Mouse (Mus musculus): ENCODE data around the gene Ankrd33b. TPM values are rescaled to one million over a fixed set of nuclear protein-coding genes. Genes with fewer than 3 reads are reported as not detected.

Ankrd33b gene
- total RNA-seq, 1 experiment, result 3.8 TPM

DNA sequence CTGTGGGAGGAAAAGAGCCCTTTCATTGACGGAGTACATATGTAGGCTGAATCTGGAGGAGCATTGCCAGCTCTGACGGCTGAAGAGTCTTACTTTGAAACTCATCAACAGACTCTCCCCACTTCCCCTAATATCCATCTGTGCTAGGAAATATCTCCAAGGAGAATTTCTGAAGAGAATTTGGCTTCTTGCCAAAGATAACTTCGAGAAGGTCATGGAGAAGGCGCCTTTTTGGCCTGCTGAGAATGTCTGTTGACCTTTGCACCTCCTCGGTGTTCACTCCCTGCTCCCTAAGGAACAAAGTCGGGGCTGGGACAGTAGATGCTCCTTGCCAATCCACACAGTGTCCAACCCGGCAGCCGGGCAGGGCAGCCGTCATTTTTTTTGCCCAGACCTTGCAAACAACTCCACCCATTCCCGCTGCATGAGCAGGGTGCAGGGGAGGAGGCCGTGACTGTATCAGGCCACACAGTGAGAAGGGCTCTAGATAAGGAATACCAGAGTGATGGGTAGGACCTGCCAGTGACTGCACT lies 14.5 kb upstream of the Ankrd33b start:
- in situ Hi-C loops (cut with MboI; ENCODE audit: low sequenced_read_pairs in 2 of 2, unreplicated experiment in 2 of 2), result no loop called here
- no peak for TF ChIP-seq ZNF384 (IDR thresholded peaks at IDR 0.05; ENCODE audit: low read depth, low read length)
- TF ChIP-seq HCFC1 (IDR thresholded peaks at IDR 0.05; ENCODE audit: borderline replicate concordance, insufficient read depth, low read length), result no peak
- TF ChIP-seq CHD2 (IDR thresholded peaks at IDR 0.05; ENCODE audit: low read depth, low read length), result no peak
- no peak for TF ChIP-seq ZC3H11A (IDR thresholded peaks at IDR 0.05; ENCODE audit: borderline replicate concordance, low read depth, low read length)
- no peak for TF ChIP-seq MAFK (IDR thresholded peaks at IDR 0.05; ENCODE audit: insufficient read depth, low read depth, low read length)
- Histone ChIP-seq H3K4me1 (ENCODE audit: control insufficient read depth in 2 of 2, insufficient read depth in 2 of 2, low read length in 2 of 2, poor library complexity in 1 of 2) (0 out of 4 replicates have a peak, but pooled peaks cover 0 to 3% of the 10 kb centered on the region in 2 experiments), H3K9ac (ENCODE audit: insufficient read depth, low read depth, low read length, poor library complexity, severe bottlenecking) (no peak overlapping the region), H3K9me3 (ENCODE audit: control insufficient read depth, insufficient read depth, low read depth, low read length) (no peaks in the 10 kb centered on the region), H3K27ac (ENCODE audit: insufficient read depth, low read depth, low read length, poor library complexity, severe bottlenecking) (no peak overlapping the region), H3K36me3 (ENCODE audit: control insufficient read depth, insufficient read depth, low read length, poor library complexity, severe bottlenecking) (no peaks in the 10 kb centered on the region), H3K4me3 (ENCODE audit: insufficient read depth in 1 of 2, low read depth in 1 of 2, low read length in 2 of 2, poor library complexity in 1 of 2, severe bottlenecking in 1 of 2) (no peak overlapping the region)
- DNase-seq (ENCODE audit: low read depth, low spot score), result no peak

GRCm38 (mm10) chr15:31379471-31379870 lies 11.9 kb upstream of the Ankrd33b start:
- Histone ChIP-seq H3K27ac (ENCODE audit: insufficient read depth, low read depth, low read length, poor library complexity, severe bottlenecking) (no peak overlapping the region), H3K4me3 (ENCODE audit: insufficient read depth in 1 of 2, low read depth in 1 of 2, low read length in 2 of 2, poor library complexity in 1 of 2, severe bottlenecking in 1 of 2) (no peak overlapping the region), H3K4me1 (ENCODE audit: control insufficient read depth in 2 of 2, insufficient read depth in 2 of 2, low read length in 2 of 2, poor library complexity in 1 of 2) (0 out of 4 replicates have a peak, but pooled peaks cover 0 to 3% of the 10 kb centered on the region in 2 experiments), H3K9me3 (ENCODE audit: control insufficient read depth, insufficient read depth, low read depth, low read length) (no peaks in the 10 kb centered on the region), H3K36me3 (ENCODE audit: control insufficient read depth, insufficient read depth, low read length, poor library complexity, severe bottlenecking) (no peaks in the 10 kb centered on the region), H3K9ac (ENCODE audit: insufficient read depth, low read depth, low read length, poor library complexity, severe bottlenecking) (no peak overlapping the region)
- in situ Hi-C loops (cut with MboI; ENCODE audit: low sequenced_read_pairs in 2 of 2, unreplicated experiment in 2 of 2), result no loop called here
- TF ChIP-seq MAFK (IDR thresholded peaks at IDR 0.05; ENCODE audit: insufficient read depth, low read depth, low read length) (no peak), ZC3H11A (IDR thresholded peaks at IDR 0.05; ENCODE audit: borderline replicate concordance, low read depth, low read length) (no peak), ZNF384 (IDR thresholded peaks at IDR 0.05; ENCODE audit: low read depth, low read length) (no peak), HCFC1 (IDR thresholded peaks at IDR 0.05; ENCODE audit: borderline replicate concordance, insufficient read depth, low read length) (no peak), CHD2 (IDR thresholded peaks at IDR 0.05; ENCODE audit: low read depth, low read length) (no peak)
- DNase-seq (ENCODE audit: low read depth, low spot score), result no peak

DNA sequence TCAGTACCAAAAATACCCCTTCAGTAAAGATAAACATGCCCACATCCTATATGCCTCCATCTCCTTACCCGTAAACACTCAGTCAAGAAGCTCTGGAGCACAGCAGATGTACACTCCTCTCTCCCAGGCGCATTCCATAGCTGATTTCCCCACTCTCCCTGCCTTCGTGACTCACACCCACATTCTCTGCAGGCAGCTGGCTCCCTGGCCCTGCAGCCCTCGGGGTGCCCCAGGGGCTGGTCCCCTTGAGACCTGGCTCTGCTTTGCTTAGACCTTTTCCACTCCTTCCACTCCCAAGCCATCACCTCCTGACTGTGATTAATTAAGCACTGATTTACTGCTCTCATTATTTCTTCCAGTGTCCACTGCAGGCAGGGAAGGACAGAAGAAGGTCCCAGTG lies 7.7 kb upstream of the Ankrd33b start:
- Histone ChIP-seq H3K4me3 (ENCODE audit: insufficient read depth in 1 of 2, low read depth in 1 of 2, low read length in 2 of 2, poor library complexity in 1 of 2, severe bottlenecking in 1 of 2) (no peak overlapping the region), H3K36me3 (ENCODE audit: control insufficient read depth, insufficient read depth, low read length, poor library complexity, severe bottlenecking) (no peaks in the 10 kb centered on the region), H3K4me1 (ENCODE audit: control insufficient read depth in 2 of 2, insufficient read depth in 2 of 2, low read length in 2 of 2, poor library complexity in 1 of 2) (no peaks in the 10 kb centered on the region; a peak in 1 of 4 replicates), H3K9me3 (ENCODE audit: control insufficient read depth, insufficient read depth, low read depth, low read length) (no peaks in the 10 kb centered on the region), H3K9ac (ENCODE audit: insufficient read depth, low read depth, low read length, poor library complexity, severe bottlenecking) (no peak overlapping the region), H3K27ac (ENCODE audit: insufficient read depth, low read depth, low read length, poor library complexity, severe bottlenecking) (no peak overlapping the region)
- DNase-seq (ENCODE audit: low read depth, low spot score), result no peak
- in situ Hi-C loops (cut with MboI; ENCODE audit: low sequenced_read_pairs in 2 of 2, unreplicated experiment in 2 of 2), result no loop called here
- TF ChIP-seq CHD2 (IDR thresholded peaks at IDR 0.05; ENCODE audit: low read depth, low read length), result no peak
- TF ChIP-seq HCFC1 (IDR thresholded peaks at IDR 0.05; ENCODE audit: borderline replicate concordance, insufficient read depth, low read length), result no peak
- TF ChIP-seq ZNF384 (IDR thresholded peaks at IDR 0.05; ENCODE audit: low read depth, low read length), result no peak
- no peak for TF ChIP-seq MAFK (IDR thresholded peaks at IDR 0.05; ENCODE audit: insufficient read depth, low read depth, low read length)
- no peak for TF ChIP-seq ZC3H11A (IDR thresholded peaks at IDR 0.05; ENCODE audit: borderline replicate concordance, low read depth, low read length)

DNA sequence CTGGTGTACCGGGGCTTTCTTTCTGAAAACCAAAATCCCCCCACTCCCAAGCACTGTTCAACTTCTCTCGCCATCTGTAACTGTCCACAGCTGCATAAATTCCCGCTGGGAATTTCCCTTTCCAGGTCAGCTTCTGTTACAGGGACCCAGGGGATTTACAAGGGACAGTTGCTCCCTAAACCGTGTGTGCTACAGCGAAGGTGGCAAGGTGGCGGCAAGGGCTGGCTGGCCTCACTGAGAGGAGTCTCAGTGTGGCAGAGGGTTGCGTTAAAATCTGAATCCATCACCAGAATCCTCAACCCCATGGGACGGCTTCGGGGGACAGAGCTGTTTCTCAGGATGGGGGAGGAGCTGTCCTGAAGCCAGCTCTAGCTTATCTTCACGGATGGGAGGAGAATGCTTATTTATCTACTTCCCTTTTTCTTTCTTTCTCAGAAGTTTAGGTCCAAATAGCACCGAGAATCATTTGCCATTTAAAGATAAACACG lies 1.6 kb upstream of the Ankrd33b start:
- H3K9me3 ChIP-seq (ENCODE audit: control insufficient read depth, insufficient read depth, low read depth, low read length), result no peaks in the 10 kb centered on the region
- no peak for DNase-seq (ENCODE audit: low read depth, low spot score)
- H3K36me3 ChIP-seq (ENCODE audit: control insufficient read depth, insufficient read depth, low read length, poor library complexity, severe bottlenecking), result no peaks in the 10 kb centered on the region
- no peak overlapping the region for H3K4me3 ChIP-seq (ENCODE audit: insufficient read depth in 1 of 2, low read depth in 1 of 2, low read length in 2 of 2, poor library complexity in 1 of 2, severe bottlenecking in 1 of 2)
- peaks cover 0 to 16% of the 10 kb centered on the region in 2 experiments; a peak in 2 of 4 replicates for H3K4me1 ChIP-seq (ENCODE audit: control insufficient read depth in 2 of 2, insufficient read depth in 2 of 2, low read length in 2 of 2, poor library complexity in 1 of 2)
- in situ Hi-C loops (cut with MboI; ENCODE audit: low sequenced_read_pairs in 2 of 2, unreplicated experiment in 2 of 2), result no loop called here
- TF ChIP-seq HCFC1 (IDR thresholded peaks at IDR 0.05; ENCODE audit: borderline replicate concordance, insufficient read depth, low read length), result no peak
- TF ChIP-seq CHD2 (IDR thresholded peaks at IDR 0.05; ENCODE audit: low read depth, low read length), result no peak
- TF ChIP-seq ZNF384 (IDR thresholded peaks at IDR 0.05; ENCODE audit: low read depth, low read length), result no peak
- no peak overlapping the region for H3K27ac ChIP-seq (ENCODE audit: insufficient read depth, low read depth, low read length, poor library complexity, severe bottlenecking)
- no peak overlapping the region for H3K9ac ChIP-seq (ENCODE audit: insufficient read depth, low read depth, low read length, poor library complexity, severe bottlenecking)

All from ES-E14 (cell line).